ENCODE assay signal across 9 mouse cellular contexts in genomic region chr9:50333413-50333812, GRCm38 (mm10). TPM values are rescaled to one million over a fixed set of nuclear protein-coding genes. Genes with fewer than 3 reads are reported as not detected.
DNase-seq lines count a peak whose midpoint lies in the region; ATAC-seq lines count a peak whose summit lies in the region.
"Had no signal": no experiment of that assay in that cellular context is flagged by ENCODE, and none has a peak within 500 bp of the region (broad histone marks: within the 10 kb centered on the region; RNA-seq: fewer than 3 reads in every experiment).

No protein-coding gene starts in this region.

- H3K9ac ChIP-seq in hindbrain, embryonic 11.5 days (ENCODE audit: low read depth, low read length) = no peak overlapping the region
- no peak overlapping the region for H3K9ac ChIP-seq in hindbrain, embryonic 13.5 days
- no peak overlapping the region for H3K9ac ChIP-seq in neural tube, embryonic 11.5 days (ENCODE audit: low read length)
- H3K9ac ChIP-seq: neural tube, embryonic 12.5 days had no signal

- no peaks in the 10 kb centered on the region for H3K4me1 ChIP-seq in hindbrain, embryonic 11.5 days (replicated peaks; ENCODE audit: control insufficient read depth, insufficient read depth, low read length)
- H3K4me1 ChIP-seq in hindbrain, embryonic 13.5 days (replicated peaks) = no peaks in the 10 kb centered on the region; the same call in 1 of the 2 replicates
- no peaks in the 10 kb centered on the region for H3K4me1 ChIP-seq in neural tube, embryonic 11.5 days (ENCODE audit: control insufficient read depth, insufficient read depth, low read length)
- H3K4me1 ChIP-seq: neural tube, embryonic 12.5 days had no signal

- H3K27ac ChIP-seq in hindbrain, embryonic 11.5 days (ENCODE audit: low read depth, low read length) = no peak overlapping the region
- no peak overlapping the region for H3K27ac ChIP-seq in hindbrain, embryonic 13.5 days
- no peak overlapping the region for H3K27ac ChIP-seq in neural tube, embryonic 11.5 days (ENCODE audit: low read depth, low read length)
- H3K27ac ChIP-seq: neural tube, embryonic 12.5 days had no signal

- WGBS in hindbrain, embryonic 11.5 days = 40% methylated on average over 6 of the region's 6 CpGs
- 39% methylated on average over 6 of the region's 6 CpGs for WGBS in hindbrain, embryonic 13.5 days
- WGBS in neural tube, embryonic 11.5 days = 40% methylated on average over 6 of the region's 6 CpGs

- ATAC-seq in hindbrain, embryonic 11.5 days (ENCODE audit: low FRiP score) = no peak
- no peak for ATAC-seq in hindbrain, embryonic 13.5 days (ENCODE audit: low FRiP score)
- ATAC-seq in inflammation-experienced regulatory T-cells, adult 6 months = peak; percentile 38
- no peak for ATAC-seq in neural tube, embryonic 11.5 days (ENCODE audit: insufficient read depth, low FRiP score, low TSS enrichment)

- no peak overlapping the region for H3K4me3 ChIP-seq in hindbrain, embryonic 11.5 days (ENCODE audit: low read depth, low read length)
- no peak overlapping the region for H3K4me3 ChIP-seq in hindbrain, embryonic 13.5 days
- H3K4me3 ChIP-seq in neural tube, embryonic 11.5 days (ENCODE audit: low read depth, low read length) = no peak overlapping the region
- H3K4me3 ChIP-seq: neural tube, embryonic 12.5 days had no signal

- no peak overlapping the region for H3K4me2 ChIP-seq in hindbrain, embryonic 11.5 days (replicated peaks; ENCODE audit: low read depth, low read length)
- H3K4me2 ChIP-seq in hindbrain, embryonic 13.5 days = no peak overlapping the region
- H3K4me2 ChIP-seq in neural tube, embryonic 11.5 days (ENCODE audit: low read depth) = no peak overlapping the region
- H3K4me2 ChIP-seq: neural tube, embryonic 12.5 days had no signal

- H3K9me3 ChIP-seq in hindbrain, embryonic 11.5 days (ENCODE audit: control insufficient read depth, low read length) = no peaks in the 10 kb centered on the region
- no peaks in the 10 kb centered on the region for H3K9me3 ChIP-seq in hindbrain, embryonic 13.5 days
- no peaks in the 10 kb centered on the region for H3K9me3 ChIP-seq in neural tube, embryonic 11.5 days (ENCODE audit: control insufficient read depth, low read length)
- H3K9me3 ChIP-seq: neural tube, embryonic 12.5 days had no signal

- DNase-seq in hindbrain, embryonic 11.5 days (ENCODE audit: low spot score) = peak; percentile 78
- DNase-seq in NIH3T3 (ENCODE audit: low read depth) = peak; percentile 73
- DNase-seq in embryo, embryonic 10 days (ENCODE audit: low spot score) = peak; percentile 82
- peak; percentile 47 for DNase-seq in left cerebral cortex, postnatal 4 days
- peak; percentile 63 for DNase-seq in neural tube, embryonic 11.5 days (ENCODE audit: low spot score)
- no peak for DNase-seq in spleen, postnatal 14 days (ENCODE audit: low spot score in 2 of 2)

- no peaks in the 10 kb centered on the region for H3K36me3 ChIP-seq in hindbrain, embryonic 11.5 days (ENCODE audit: control insufficient read depth, insufficient read depth, low read length)
- H3K36me3 ChIP-seq in hindbrain, embryonic 13.5 days = no peaks in the 10 kb centered on the region
- no peaks in the 10 kb centered on the region for H3K36me3 ChIP-seq in neural tube, embryonic 11.5 days (ENCODE audit: control insufficient read depth, insufficient read depth, low read length)
- H3K36me3 ChIP-seq: neural tube, embryonic 12.5 days had no signal

- no peaks in the 10 kb centered on the region for H3K27me3 ChIP-seq in hindbrain, embryonic 11.5 days (ENCODE audit: control insufficient read depth, insufficient read depth, low read length)
- H3K27me3 ChIP-seq in hindbrain, embryonic 13.5 days = no peaks in the 10 kb centered on the region
- no peaks in the 10 kb centered on the region for H3K27me3 ChIP-seq in neural tube, embryonic 11.5 days (ENCODE audit: control insufficient read depth, insufficient read depth, low read length)

- intact Hi-C loops in left cerebral cortex, postnatal 4 days (cut with DNase I) = no loop called here

RNA-seq across cellular contexts. Expression of gene Rpl10-ps3, which starts 11.4 kb away (rescaled TPM):
- 189 and 224 TPM in 2 replicates for polyA plus RNA-seq in hindbrain, embryonic 11.5 days (2014; fragmentation: Nextera tagmentation; extraction: Ambion mirVana)
- 142 and 149 TPM in 2 replicates for polyA plus RNA-seq in hindbrain, embryonic 13.5 days (2015; fragmentation: Nextera tagmentation; extraction: Ambion mirVana)
- 100 to 1,000 TPM; 254 to 551 (median 478) TPM for polyA plus RNA-seq in inflammation-experienced regulatory T-cells, adult 6 months (2017; shearing (Covaris generic))
- total RNA-seq in left cerebral cortex, postnatal 4 days (2021) = 100 to 1,000 TPM; 561 to 611 TPM
- polyA plus RNA-seq in neural tube, embryonic 11.5 days (2014; fragmentation: Nextera tagmentation; extraction: Ambion mirVana) = 171 and 197 TPM in 2 replicates

Comparison
In these comparisons a context has a peak if more than half of its experiments do, and no peak if none do; other contexts are left out.
1. DNase-seq: peak in hindbrain, embryonic 11.5 days (single experiment), NIH3T3 (single experiment), embryo, embryonic 10 days (single experiment), left cerebral cortex, postnatal 4 days (single experiment) and neural tube, embryonic 11.5 days (single experiment); none in spleen, postnatal 14 days (0 of 2).